Mouse (Mus musculus): ENCODE measurements around the gene Igsf9.
A peak's percentile ranks its signal among the peaks of the same experiment; 100 is the strongest.

Igsf9 gene

DNA sequence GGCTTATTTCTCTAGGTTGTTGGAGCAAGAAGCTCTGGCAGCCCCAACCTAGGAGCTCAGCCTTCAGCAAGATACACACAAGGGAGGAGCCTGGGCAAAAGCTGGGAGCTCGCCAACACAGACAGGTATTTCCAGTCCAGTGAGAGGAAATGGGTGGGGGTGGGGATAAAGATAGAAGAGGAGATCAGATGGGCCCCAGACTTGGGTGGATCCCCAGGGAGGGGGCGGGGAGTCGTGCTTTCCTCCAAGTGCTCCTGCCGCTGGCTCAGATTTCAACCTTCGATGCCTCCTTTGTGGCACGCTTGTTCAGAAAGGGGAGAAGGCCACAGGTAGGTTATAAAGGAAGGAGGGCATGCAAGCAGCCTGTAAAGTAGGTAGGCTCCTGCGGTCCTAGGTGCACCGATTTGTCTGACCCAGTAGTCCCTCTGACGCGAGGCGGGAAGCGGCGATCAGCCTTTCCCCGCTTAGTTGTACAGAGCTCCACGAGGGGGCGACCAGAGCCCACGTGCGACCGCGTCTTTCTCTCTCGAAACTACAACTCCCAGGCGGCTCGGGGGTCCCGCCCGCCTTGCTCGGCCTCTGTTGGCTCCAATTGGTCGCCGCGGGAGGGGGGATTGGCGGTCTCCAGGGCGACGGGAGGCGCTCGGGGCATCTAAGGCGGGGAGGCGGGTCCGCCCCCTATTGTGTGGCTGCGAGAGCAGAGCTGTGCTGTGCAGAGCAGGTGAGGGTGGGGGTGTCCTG, at the start of gene Igsf9:
Igsf9 (plus strand) TSS at position 249 of the 741 bp plus-strand sequence.
- peak; percentile 70 for DNase-seq (ENCODE audit: low spot score)

DNA sequence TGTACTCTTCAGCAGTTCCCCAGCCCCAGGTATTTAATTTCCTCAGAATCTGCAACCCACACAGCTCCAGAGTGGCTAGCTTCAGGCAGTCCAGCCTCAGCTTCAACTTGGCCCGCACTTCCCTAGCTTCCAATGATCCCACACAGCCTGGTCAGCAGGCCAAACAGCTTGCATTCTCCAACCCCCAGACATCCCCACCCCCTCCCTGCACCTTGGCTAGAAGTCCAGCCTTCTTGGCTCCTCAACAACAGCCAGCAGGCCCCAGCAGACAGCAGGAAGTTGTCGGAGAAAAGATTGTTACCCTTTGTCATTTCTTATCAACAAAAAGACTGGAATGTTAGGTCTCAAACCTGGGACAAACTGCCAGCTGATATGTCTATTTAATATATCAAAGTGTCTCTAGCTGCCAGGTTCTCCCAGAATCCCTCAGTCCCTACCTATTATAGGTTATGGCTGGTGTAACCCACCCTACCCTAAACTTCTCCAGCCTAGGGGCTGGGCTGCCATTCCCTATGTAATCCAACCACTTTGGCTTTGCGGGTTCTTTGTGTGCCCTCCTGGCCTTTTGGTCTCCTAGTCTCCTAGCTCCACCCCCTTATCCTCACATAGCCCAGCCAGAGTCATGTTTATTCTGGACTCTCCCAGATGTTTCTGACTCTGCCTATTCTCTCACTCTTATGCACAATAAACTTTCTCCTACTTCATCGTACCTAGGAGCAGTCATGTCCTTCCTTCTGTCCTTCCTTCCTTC, 49.6 kb upstream of the Igsf9 start:
- no peak for DNase-seq (ENCODE audit: low spot score)

DNA sequence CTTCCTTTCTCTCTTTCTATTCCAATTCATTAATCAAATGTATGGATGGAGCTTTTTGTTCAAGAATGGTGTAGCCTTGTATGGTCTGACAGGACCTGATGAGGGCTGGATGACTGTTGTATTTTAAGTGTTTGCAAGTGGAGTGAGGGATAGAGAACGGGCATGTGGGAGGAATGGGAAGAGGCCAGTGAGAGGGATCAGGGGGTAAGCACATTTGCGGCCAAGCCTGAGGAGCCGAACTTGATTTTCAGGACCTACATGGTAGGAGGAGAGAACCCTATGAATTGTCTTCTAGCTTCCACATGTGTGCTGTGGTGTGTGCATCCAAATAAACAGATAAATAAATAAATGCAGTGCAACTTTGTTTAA, 49.0 kb upstream of the Igsf9 start:
- no peak for DNase-seq (ENCODE audit: low spot score)

DNA sequence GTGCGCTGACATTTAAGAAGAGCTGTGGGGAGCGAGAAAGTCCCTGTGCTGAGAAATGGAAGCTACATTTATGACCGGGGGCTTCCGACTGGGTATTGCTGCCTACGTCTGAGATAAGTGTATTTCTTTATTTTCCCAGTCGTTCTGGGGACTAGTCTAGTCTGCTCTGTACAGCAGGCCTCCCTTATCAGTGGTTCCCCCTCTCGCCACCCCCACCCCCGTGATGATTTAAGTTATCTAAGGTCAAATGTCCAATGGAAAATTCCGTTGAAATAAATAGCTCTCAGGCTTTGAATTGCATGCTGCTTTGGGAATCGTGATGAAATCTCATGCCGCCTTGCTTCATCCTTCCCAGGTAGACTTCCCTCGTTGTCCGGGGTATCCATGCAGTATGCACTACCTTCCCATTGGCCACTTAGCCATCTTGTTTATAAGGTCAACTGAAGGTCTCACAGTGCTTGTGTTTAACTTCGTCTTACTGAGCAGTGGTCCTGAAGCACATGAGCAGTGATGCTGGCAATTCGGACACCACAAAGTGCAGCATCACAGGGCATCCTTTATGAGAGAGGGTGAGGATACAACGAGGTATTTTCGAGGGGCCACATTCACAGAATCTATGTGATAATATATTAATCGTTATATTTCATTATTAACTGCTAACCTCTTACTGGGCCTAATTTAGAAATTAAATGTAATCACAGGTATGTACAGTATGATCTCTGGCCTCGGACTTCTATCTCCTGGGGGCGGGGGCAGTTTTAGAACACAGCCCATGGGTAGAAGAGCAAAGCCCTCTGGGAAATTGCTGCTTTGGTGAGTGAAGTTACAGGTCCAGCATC, 48.4 kb upstream of the Igsf9 start:
- no peak for DNase-seq (ENCODE audit: low spot score)

DNA sequence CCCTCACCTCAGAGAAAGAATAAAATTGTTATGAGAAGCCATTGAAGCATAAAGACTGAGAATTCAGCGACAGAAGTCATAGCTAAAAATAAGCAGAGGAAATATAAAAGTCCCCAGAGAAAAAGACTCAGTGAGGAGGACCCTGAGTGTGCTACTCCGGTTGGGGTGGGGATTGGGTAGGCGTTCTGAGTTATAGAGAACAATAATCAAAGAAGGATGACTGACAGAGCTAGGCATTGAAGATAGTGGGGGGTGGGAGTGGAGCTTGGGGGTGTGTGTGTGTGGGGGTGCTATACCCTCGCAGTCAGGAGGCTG, 47.8 kb upstream of the Igsf9 start:
- no peak for DNase-seq (ENCODE audit: low spot score)

DNA sequence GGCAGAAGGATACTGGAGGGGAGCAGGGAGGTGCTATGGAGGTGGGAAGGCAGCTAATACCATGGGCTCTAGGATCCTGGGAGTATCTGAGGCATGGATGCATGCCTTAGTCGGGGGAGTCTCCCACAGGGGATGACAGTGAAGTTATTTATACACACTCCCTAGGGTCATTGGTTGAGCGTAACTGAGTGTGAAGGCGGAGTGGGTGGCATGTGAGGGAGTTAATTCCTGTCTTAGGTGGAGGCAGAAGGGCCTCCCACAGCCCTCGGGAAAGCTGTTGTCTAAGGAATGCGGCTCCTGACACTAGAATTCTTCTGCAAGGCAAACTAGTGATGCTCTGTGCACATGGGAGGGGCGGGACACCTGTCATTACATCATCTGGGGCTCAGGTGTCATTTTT, 44.8 kb upstream of the Igsf9 start:
- DNase-seq (ENCODE audit: low spot score) = no peak

DNA sequence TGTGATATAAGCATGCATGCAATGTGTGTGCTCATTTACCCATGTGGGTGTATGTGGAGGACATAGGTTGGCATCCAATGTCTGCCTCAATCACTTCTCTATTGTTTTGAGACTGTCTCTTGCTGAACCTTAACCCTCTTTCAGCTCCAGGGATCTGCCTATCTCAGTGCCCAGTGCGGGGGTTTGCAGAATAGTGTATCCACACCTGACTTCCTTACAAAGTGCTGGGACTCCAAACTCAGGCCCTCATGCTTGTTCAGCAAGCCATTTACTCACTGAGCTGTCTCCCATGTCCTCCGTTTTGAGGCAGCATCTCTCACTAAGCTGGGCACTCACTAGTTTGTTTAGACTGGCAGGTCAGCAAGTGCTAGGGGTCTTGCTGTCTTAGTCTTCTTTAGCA, 43.0 kb upstream of the Igsf9 start:
- DNase-seq (ENCODE audit: low spot score) = no peak

DNA sequence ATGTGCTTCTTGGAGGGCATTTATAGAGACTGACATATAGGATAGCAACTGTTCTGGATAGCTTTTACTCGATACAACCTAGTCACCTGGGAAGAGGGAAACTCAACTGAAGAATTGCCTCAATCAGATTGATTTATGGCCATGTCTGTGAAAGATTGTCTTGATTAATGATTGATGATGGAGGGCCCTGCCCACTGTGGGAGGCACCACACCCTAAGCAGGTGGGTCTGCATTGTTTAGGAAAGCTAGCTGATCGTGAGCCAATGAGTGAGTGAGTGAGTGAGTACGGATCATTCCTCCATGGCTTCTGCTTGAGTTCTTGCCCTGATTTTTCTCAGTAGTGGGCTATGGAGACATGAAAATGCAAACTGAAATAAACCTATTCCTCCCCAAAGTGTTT, 41.1 kb upstream of the Igsf9 start:
- no peak for DNase-seq (ENCODE audit: low spot score)

DNA sequence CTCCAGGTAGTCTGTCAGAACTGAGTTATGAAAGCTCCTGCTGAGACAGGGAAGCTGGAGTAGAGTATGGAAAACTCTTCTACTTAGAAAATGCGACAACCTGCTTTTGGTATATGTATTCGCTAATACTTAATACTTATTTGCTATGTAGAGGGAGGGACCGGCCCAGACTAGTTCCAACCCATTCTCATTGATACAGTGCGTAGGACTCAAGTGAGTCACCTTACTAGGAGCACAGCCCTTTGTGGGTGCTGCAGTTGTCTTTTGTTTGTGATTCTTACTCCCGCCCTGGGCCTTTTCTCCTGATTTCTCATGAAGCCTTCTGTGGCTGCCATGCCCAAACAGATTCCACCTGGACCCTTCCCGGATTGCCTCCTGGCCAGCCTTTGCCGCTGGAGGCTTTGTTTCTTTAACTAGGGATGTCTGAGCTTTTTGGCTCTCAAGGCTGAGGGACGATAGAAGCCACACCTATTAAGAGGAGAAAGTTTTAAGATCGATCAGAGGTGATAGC, 39.6 kb upstream of the Igsf9 start:
- DNase-seq (ENCODE audit: low spot score) = no peak

DNA sequence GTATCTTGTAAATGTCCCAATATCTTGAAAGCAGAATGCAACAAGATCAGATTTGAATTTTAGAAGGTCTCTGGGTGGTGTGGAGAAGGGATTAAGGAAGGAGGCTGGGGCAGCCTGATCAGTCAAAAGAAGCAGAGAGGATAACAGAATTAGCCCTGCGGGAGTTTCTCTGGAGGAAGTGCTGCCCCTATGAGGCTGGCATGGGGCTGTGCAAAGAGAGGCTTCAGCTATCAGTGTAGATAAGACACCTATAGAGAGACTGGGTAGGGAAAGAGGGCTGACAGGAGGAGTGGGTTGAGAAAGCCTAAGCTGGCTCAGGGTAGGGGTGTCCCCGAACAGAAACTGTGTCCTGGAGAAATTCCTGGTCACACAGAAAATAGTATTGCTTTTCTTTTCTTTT, 31.4 kb upstream of the Igsf9 start:
- DNase-seq (ENCODE audit: low spot score) = no peak

DNA sequence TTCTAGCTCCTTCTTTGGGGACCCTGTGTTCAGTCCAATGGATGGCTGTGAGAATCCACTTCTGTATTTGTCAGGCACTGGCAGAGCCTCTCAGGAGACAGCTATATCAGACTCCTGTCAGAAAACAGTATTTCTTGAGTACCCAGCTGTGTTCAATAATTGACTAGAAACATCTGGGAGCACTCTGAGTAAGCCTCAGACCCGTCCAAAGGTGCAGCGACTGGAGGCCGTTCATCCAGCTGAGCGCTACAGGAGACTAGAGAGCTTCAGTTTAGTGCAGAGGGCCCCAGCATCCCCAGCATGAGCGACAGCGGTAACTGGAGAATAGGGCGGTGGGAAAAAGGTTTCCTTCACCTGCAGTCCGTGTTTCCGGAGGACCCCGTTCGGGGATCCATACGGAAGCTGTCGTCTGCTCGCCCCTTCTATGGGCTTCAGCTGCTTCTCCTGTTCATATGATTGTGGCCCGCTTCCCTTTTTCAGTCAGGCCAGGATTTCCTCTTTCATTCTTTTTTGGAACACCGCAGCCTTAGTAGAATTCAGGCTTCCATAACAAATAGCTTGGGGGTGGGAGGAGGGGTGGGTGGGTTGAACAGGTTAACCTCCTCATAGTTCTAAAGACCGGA, 30.6 kb upstream of the Igsf9 start:
- no peak for DNase-seq (ENCODE audit: low spot score)

DNA sequence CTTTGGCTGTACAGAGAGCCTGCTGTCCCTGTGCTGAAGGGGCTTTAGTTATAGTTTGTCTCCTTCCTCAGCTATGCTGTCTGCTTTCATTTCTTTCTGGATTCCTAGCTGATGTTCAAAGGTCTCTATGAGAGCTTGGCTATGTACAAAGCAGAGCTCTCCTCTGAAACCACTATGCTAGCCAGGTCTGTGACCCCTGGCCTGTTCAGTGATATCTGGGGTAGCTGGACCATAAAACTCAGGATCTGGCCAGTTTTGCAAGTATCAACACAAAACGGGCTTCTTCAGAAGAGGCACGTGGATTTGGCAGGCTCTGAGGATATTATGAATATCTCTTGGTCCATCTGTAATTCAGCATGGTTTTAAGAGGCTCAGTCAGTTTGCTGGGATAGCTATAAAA, 28.7 kb upstream of the Igsf9 start:
- DNase-seq (ENCODE audit: low spot score) = no peak

DNA sequence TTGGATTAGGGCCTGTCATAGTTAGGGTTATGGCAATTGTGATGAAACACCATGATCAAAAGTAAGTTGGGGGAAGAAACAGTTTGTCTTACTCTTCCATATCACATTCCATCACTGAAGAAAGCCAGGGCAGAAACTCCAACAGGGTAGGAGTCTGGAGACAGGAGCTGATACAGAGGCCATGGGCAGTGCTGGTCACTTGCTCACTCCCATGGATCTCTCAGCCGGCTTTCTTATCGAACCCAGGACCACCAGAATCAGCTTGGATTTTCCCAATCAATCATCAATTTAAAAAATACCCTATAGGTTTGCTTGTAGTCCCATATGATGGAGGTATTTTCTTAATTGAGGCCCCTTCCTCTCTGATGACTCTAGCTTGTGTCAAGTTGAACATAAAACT, 27.8 kb upstream of the Igsf9 start:
- no peak for DNase-seq (ENCODE audit: low spot score)

DNA sequence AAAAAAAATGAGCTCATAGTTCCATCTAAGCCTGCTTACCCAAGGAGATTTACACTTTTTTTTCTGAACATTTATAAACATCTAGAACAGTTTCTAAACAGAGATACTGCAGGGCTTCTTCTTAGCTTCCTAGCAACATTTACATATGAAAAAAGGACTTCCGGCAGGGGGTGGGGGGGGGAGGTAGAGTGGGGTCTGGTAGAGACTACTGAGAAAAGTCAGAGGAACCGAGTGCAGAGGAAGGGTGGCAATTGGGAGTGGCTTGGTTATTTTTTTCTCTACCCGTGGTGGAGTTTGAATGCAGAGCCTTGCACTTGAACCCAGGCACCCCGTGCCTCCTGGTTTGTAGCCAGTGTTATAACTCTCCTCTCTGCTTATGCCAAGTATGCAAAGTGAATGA, 26.2 kb upstream of the Igsf9 start:
- DNase-seq (ENCODE audit: low spot score) = no peak

DNA sequence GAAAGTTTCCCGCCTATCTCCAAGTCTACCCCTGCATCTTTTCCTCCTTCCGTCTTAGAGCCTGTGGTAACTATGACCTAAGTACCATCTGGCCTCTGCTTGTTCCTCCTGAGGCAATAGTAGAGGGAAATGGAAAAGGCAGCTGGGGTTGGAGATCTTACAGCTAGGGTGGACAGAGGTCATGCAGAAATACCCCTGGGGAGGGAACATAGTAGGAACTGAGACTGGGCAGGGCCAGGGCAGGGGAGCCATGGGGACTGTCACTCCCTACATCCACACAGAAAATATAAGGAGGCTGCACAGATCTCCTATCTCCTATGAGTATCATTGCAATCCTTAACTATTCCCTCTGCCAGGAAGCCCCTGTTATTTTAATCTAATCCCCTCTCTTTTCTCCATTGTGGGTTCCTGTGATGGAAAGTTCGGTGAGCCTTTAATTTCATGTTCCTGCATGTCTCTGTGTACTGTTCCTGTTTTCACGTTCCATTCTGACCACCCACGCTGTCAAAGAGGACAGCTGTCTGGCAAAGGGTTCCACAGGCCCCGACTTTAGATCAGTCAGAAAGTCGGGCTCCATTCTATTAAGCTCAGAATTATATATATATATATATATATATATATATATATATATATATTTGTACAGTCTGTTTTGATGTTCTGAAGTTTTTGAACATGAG, 25.4 kb upstream of the Igsf9 start:
- DNase-seq (ENCODE audit: low spot score) = no peak

DNA sequence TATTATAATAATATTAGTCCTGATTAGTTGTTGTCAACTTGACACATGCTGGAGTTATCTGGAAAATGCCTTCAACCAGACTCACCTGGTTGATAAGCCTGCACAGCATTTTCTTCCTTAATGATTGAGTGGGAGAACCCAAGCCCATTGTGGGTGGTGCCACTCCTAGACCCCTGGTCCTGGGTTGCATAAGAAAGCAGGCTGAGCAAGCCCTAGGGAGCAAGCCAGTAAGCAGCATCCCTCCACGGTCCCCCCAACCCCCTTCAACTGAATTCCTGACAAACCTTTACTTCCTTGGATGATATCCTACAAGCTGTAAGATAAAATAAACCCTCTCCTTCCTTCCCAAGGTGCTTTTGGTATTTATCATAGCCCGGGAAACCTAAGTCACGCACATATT, 24.4 kb upstream of the Igsf9 start:
- DNase-seq (ENCODE audit: low spot score) = no peak

DNA sequence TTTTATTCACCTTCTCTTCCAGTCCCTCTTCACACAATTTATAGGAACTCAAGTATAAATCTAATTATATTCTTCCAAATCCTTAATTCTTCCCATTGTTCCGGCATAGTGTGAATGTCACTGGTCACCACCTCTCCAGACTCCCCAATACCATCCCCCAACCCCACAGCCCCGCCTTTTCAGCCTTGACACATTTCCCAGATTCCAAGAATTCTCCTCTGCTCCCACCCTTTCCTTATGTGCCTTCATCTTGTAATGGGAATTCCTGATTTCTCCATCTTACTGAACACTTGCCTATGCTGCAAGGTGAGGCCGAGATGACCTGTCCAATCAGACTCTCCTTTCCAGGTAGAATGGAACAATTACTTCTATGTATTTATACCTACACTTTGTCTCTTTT, 23.5 kb upstream of the Igsf9 start:
- no peak for DNase-seq (ENCODE audit: low spot score)

DNA sequence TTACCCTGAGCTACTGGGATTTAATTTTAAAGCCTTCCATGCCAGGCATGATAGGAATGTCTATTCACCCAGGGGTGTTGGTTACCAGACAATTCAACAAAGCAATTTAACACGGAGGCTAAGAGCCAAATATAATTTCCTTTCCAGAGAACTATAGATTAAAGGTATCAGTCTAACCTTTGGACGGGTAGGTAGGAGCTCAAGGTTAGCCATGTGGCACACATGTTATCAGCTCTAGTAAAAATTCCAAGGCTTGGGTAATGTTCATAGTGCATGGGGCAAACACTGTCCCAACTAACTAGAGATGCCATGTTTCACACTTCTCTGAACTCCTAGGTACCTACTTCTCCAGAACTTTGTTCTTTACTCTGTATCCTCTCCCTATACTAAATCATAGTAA, 20.0 kb upstream of the Igsf9 start:
- DNase-seq (ENCODE audit: low spot score) = no peak

DNA sequence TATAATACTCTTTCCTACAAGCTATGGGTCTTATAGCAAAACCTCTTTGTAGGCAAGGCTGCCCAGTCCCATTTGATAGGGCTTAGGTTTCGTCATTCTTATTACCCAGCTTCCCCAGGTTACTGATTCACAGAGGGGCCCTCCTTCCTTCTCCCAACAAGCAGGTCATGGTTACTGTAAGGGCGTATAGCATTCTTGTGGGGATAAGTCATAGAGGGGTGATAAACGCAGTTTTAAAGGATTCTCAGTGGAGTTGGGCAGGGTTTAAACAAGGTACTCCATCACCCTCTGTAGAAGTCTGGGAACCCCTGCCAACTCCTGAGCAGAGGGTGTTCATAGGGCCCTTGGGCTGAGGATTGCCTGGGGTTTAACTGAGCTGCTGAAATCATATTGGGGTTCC, 19.1 kb upstream of the Igsf9 start:
- DNase-seq (ENCODE audit: low spot score) = no peak

DNA sequence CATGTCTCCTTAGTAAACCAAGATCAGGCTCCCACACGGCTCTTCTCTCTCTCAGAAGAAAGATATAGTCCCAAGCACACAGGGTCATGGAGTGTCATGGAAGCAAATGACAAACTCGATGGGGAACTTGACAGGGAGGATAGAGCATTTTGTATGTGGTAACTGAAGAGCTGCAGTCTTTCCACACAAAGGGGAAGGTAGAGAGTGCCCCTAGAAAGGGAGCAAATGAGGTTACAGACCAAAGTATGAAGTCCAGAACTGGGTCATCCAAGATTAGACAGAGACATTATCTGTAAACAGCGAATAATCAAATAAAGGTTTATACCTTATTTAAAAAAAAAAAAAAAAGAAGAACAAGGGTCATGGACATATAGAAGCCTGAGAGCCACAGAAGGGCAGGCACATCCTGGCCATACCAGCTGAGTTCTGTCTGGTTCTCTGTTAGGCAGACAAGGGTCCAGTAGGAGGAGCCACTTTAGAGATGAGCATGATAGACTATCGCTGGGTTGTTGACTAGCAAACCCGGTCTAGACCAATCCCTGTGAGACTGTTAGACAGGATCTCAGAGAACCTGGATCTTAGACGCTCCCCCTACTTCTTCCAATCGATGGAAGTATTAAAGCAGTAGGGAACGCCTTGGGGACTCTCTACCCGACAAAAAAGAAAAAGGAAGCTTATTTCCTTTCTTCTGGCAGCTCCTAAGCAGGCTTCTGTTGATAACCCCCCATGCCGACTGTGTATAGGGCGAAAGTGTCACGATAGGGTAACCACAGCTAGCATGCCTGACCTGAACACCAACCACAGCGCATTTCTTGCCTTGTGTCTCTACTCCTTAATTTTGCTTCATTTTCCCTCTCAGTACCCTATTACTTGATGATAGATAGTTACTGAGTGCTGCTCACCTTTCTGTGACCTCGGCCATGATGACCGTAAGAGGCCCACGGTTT, 17.9 kb upstream of the Igsf9 start:
- no peak for DNase-seq (ENCODE audit: low spot score)

Measured in ovary, postnatal 10 days (tissue).